Mouse (Mus musculus) neural tube, embryonic 10.5 days (tissue): ENCODE measurements around the gene Ndrg3.
"Not testable (repeated sequence)": the region's sequence is repeated elsewhere in the genome, so short reads cannot be mapped to it uniquely, and the experiment has no call there.

Experiments used
- DNase-seq: peaks from one replicate; pipeline ENCODE4 v3.0.0-alpha.2; 2017; ENCODE audit warnings: low spot score; ENCODE audit errors: extremely low spot score

The Ndrg3 gene

DNA sequence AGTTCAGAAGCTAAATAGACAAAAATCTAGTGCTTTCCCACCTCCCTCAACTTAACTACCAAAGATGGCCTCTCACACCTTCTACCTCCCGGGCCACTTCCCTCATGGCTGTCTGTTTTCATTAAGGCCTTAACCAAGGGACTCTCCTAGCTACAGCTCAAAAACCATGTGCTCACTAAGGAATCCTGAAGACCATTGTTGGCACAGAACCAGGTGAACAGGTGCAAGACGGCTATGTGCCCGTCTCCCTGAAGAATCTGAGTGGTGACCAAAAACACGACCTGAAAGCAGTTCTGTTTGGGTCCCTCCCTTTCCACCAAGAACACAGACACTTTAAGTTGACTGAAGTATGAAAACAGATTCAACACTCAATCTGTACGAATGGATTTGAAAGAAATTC, 6.4 kb upstream of the Ndrg3 start:
- no peak for DNase-seq

DNA sequence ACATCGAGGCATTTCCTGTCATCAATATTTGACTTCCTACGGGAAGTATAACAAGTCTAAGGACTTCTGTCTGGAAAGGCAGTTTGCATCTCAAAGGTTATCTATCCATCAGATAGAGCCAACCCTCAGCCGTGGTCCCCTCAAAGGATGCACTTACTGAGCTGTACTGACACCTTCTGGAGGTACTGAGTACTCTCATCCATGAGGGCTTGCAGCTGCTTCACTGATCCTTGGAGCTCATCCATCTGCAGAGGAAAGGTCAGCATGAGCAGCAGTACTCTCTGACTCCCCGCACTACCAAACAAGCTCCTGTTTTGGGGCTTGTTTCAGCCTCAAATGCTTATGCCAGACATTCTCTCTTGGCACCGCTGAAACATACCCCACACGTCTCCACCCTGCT, 4.7 kb upstream of the Ndrg3 start:
- DNase-seq = no peak

DNA sequence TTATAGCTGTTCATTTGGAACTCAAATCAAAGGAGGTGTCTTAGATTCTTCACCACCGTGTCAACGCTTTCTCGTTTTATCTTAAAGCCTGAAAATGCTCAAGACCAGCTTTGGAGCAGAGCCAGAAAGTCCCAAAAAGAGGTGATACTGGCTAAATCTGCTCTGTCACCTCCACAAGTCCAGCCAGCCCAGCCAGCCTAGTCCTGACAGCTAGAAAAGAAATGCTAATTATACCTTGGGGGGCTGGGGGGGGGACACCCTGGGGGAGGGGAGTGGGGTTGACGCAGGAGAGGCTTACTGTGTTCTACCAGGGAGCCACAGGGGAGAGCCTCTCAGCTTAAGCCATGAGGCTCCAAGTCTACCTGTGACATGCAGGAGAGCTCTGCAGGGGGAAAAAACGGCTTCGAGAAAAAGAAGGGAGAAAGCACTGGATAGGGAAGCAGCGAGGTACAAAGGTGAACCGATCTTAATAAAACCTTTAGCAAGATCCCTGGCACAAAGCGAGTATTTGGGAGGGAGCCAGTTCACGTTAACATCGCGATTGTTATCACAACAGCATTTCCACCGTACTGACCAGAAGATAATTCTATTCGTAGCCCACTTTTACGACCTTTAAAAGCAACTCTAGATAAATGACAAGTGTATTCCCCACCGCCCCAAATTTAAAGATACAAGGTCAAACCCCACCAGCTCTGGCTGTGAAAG, 977 bp downstream of the Ndrg3 start:
- no peak for DNase-seq

DNA sequence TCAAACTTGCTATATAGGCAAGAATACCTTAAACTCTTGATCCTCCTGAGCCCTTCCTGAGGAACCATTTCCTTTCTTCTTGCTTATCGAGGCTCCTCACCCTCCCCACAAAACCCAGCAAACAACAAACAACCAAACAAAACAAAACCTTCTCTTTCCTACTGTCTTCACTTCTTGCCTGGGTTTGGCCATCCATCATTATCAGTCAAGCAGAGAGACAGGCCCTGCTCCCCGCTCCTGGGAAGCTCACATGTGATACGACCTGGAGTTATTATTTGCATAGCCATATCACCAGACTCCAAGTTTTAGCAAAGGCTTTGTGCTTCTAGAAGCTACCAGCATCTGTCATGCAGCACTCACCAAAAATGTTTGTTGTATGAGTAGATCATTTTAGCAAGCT, 4.5 kb downstream of the Ndrg3 start:
- DNase-seq = no peak

DNA sequence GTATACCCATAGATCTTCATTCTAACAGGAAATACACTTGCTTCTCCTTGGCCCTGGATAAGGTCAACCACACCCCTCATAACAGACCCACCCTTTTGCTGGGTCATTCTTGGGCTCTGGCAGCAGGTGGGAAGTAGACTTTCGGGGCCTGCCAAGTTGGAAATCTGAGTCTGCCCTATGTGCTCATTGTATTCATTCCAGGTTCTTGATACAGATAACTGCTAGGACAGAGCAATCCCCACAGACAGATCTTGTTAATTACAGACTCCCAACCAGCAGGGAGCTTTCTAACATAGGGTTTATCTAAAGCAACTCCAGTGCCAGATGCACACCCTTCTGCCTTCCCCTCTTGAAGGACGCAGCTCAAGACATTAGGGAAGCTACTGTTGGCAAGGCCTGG, 9.0 kb downstream of the Ndrg3 start:
- DNase-seq = no peak

DNA sequence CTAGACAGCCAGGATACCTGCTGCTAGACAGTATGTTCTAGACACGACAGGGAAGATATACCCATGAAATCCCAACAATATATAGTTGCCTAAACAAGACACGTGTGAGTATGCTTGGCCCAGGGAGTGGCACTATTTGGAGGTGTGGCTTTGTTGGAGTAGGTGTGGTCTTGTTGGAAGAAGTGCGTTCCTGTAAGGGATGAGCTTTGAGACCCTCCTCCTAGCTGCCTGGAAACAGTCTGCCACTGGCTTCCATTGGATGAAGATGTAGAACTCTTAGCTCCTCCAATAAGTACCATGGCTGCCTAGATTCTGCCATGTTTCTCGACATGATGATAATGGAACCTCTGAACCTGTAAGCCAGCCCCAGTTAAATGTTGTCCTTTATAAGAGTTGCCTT, 10.6 kb downstream of the Ndrg3 start:
- no peak for DNase-seq

DNA sequence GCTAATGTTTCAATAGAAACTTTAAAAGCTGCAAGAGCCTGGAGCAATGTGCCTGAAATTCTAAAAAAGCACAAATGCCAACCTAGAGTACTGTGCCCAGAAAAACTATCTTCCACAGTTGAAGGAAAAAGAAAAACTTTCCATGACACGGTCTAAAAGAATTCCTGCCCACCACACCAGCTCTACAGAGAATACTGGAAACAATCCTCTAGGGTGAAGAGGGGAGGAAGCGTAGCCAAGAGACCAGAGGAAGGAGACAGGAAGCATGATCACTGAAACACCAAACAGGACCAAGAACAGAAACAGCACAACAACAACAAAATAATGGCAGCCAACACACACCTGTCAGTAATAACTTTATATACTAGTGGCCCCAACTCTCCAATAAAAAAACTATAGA, 11.8 kb downstream of the Ndrg3 start:
- DNase-seq = no peak

DNA sequence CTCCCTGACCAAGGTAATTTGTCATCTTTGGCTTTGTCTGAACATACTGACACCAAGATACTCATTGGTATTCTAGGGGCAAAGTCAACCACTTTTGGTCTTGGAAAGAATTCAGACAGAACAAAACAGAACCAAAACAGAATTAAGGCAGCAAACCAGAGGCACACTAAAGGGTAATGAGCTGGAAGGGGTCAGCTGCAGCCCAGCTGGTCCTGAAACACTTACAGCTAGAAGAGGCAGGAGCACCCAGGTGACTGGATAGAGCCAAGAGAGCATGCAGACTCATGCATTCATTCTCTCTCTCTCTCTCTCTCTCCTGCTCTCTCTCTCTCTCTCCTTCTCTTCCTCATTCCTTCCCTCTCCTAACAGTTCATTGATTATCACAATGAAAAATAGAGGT, 15.1 kb downstream of the Ndrg3 start:
- DNase-seq = no peak

DNA sequence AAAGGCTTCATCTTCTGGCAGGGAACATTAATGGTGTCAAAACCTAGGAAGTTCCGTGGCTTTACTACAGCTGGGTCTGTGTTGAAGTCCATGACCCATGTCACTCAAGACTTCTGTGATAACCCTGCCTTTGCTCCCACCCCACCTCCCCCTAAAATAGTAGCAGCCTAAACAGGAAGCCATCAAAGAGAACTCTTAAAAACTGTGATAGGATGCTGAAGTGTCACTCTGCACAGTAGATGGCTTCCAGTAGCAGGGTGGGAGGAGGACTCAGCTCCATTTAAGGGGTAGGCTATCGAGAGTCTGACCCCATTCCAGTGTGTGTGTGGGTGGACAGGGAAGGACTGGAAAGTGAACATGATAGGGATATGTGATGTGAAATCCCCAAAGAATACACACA, 16.9 kb downstream of the Ndrg3 start:
- DNase-seq = no peak

DNA sequence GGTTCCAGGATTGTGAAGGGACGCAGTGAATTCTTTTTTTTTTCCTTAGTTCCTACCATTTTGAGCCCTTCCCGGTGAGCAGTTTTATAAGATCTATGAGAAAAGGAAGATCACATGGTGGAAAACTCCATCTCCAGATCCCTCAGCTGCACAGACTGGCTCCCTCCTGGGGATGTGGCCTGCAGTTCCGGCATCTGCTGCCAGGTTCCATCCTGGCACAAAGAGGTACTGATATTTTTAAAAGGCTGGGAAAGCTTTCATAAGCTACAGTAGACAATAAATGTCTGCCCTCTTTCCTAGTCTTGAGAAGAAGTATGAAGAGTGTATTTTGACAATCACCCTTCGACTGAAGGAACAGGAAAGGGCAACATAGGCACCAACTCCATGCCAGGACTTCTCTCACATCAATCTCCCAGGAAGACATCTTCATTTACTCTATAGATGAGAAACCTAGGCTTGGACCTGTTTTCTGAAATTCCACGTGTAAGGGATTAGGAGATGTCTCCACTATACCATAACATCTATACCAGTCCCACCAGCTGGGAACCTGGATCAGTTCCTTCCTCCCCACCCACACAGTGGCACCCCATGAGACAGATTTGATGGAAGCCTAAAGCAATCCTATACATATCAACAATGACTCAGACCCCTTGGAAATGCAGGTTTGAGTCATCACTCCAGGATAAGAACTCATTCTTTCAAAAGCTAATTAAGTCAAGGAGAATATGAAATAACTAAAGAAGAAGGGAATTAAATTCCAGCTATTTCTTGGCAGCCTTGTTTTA, 18.3 kb downstream of the Ndrg3 start:
- DNase-seq = no peak

DNA sequence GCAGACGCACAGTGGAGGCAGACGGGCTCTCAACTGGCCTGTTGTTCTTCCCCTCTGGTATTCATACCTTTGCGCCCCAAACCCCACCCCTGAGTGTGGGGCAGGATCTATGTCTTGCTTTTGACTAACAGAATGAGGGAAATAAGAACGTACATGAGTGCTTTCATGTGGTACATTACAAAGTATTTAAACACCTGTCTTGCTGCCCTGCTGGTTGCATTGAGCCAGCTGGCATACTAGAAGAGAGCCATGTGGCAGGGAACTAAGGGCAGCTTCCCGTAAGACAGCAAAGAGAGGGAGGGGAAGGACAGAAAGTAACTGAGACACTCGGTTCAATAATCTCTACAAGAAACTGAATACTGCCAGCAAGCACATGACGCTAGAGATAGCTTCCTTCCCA, 21.6 kb downstream of the Ndrg3 start:
- no peak for DNase-seq

DNA sequence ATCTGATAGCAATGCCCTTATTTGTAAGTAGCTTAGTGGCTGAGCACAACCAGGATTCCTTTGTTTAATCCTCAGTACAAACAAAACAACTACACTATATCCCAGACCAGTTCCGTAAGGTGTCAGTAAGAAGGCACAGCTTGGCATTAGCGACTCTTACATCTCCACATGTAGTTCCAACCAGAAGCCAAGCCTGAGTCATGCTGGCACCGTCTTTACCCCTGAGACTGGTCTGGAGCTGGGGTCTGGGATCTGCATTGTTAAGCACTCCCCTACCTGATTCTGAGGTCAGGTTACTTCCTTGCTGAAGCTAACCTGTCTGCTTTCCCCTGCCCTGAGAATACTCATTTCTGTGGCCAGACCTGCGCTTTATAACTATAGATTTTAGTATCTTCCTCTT, 23.4 kb downstream of the Ndrg3 start:
- no peak for DNase-seq

DNA sequence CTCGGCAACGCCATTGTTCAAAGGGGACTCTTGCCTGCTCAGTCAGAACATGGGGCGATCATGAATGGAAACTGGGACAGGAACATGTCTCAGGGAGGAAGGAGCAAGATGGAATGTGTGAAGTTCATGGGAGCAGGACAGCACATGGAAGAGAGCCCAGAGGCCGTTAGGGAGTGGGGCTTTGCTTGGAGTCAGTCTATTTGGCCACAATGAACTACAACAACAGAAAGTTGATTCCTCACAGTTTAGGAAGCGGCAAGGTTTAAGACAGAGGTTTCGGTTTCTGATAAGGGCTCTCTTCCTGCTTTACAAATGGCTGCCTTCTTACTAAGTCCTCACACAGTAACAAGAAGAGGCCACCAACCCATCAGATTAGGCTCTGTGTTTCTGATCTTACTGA, 24.5 kb downstream of the Ndrg3 start:
- no peak for DNase-seq

DNA sequence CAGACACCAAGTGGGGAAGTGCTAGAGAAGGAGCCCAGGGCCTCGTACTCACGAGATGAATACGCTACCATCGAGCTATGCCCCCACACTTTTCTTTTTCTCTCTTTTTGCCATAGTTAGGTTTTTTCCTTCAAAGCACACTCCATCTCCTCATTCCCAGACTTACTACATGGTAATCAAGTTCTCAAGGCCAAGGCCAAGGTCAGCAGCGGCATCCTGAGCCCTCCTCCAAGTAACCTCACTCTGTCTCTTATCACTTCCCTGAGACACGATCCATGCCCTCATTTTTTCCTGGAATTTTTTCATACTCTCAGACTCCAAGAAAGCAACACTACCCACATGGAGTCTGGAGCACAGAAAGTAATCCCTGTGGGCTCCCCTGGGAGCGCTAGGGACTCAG, 28.0 kb downstream of the Ndrg3 start:
- no peak for DNase-seq

DNA sequence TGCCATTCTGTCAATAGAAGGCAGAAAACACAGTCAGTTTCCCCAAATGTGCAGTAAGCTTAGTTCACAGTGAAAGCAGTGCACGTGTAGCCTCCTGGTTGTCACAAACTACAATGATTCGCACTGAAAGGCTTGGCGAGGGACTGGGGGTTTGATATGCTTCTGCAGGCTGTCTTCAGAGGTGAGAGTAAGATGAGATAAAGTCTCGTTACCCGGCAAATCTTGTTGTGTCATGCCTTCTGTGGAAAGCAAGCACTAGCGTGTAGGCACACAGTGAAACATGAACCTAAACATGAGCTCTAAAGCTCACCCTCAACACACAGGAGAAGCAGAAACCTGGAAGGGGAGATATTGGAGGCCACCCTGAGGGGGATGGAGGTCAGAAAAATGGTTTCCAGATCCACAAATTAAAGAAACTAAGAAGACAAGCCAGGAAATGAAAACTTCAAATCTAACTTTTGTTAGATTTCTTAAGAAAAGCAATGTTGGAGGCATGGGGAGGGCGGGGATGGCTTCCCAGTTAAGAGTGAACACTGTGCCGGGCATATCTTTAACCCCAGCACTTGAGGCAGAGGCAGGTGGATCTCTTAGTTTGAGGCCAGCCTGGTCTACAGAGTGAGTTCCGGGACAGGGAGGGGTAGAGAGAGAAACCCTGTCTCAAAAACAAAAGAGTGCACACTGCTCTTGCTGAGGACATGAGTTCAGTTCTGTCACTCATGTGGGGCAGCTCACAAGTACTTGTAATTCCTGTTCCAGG, 33.2 kb downstream of the Ndrg3 start:
- no peak for DNase-seq

DNA sequence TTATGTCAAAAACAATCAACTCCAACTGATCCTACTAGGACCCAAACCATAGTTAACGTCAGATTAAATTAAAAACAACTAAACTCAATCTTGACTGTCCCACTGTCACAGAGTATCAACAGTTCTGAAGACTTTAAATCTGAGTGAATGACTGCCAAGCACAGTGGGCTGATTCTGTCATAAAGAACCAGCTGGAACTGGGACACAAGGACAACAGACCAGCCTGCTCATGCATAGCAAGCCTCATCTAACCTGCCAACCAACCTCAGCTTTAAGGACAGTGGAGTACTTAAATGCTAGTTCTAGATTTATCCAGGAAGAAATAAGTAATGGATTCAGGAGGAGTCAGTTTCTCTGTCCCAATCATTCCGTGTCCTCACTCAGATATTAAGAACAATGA, 34.8 kb downstream of the Ndrg3 start:
- DNase-seq = no peak

DNA sequence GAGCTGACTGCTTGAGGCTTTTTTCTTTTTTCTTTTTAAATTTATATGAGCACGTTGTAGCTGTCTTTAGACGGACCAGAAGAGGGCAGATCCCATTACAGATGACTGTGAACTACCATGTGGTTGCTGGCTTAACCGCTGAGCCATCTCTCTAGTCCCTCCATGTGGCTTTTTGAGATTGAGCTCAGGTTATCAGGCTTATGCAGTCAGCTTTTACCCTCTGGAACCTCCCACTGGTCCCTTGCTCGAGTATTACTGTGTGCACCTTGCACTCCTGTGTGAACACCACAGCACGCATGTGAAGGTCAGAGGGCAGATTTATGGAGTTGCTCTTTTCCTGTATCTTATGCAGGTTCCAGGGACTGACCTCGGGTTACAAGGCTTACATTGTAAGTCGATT, 35.5 kb downstream of the Ndrg3 start:
- no peak for DNase-seq

DNA sequence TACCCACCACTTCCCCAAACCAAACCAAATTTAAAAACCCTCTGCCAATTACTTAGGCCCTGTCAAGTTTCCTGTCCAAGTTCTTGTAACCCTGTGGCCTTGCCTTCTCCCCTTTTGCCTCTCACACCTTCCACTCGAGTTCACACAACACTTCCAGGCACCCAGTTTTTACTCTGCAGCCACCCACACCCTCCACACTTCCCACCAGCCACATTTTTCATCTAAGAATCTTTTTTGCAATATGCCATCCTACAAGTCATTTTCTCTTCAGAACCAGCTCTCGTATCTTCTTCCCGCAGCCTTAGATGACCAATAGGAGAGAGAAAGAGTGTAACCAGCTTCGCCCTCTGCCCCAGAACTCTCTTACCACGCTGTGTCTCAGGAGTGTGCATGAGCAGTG, 37.4 kb downstream of the Ndrg3 start:
- no peak for DNase-seq

DNA sequence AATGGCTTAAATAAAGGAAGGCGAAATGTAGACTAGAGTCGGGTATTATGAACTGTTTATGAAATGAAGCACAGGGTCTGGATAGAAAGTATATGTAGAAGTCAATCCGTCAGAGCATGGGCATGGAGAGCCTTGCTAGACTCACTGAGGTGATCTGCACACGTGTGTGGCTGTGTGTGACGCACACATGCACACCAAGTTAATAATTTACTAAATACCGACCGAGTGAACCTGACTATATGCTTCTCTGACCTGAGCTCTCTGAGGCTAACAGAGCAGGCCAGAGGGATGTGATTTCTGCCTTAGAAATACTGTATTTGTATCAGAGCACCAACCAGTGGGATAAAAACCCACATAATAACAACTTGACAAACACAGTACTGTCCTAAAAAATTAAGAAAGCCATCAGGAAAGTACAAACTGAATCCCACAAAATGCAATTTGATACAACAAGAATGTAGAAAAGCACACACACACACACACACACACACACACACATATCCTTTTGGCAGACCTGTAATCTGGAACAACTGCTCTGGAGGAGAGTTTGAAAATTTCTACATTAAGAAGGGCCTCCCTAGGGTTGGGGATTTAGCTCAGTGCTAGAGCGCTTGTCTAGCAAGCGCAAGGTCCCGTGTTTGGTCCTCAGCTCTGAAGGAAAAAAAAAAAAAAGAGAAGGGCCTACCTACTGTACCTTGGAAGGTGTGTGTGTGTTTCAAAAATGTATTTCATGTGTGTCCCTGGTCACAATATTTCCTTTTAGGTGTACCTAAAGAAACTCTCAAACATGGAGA, 40.4 kb downstream of the Ndrg3 start:
- no peak for DNase-seq

DNA sequence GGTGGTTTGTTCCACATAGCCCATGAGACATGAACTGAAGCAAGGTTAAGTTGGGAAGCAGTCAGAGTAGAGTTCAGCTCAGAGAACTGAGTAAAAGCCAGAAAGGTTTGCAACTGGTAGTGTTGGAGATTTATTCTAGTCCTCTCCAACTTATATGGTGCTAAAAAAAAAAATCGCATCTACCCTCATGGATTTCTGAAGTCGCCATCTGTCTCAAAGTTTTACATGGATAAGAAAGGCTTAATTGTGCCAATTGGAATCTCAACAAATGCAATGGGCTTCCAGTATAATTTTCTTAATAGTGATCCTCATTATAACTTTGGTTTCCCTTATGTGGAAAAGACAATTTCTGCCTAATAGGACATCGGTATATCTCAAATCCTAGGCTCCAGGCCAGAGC, 41.0 kb downstream of the Ndrg3 start:
- no peak for DNase-seq

DNA sequence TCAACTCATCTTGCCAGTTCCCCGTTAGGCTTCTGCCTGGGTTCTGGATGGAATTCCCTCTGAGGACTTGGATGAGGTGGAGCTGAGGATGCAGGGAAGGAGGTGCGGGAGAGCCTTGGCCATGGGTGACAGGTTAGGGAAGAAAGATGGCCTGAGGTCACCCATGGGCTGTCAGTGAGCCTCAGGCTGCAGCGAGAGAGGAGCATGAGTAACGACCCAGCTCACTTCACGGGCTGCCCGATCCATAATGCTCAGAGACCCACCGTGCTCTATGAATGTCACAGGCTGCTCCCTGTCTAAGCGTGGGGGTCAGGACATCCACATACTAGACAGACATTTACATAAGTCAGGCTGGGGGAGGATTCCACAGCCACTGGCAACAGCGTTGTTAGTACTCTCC, 50.3 kb downstream of the Ndrg3 start:
- not testable (repeated sequence) for DNase-seq

DNA sequence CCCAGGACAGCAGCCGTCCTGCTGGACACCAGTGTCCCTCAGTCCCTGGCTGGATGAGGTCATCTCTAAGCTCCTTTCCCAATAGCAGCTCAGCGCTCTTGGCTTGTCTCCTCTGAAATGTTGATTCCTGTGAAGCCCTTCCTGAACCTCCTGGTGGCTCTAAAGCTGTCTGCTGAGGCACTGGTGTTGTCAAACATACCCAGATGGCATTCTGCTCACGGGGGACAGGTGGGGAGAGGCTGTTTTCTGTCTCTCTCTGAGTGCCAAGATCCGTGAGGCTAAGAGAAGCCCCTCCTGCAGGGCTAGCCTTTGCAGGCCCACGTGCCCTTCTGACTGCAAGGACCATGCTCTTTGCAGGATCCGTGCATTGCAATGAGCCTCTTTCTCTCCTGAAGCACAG, 51.9 kb downstream of the Ndrg3 start:
- DNase-seq = not testable (repeated sequence)
